Mouse (Mus musculus) liver, postnatal 0 days (tissue): ENCODE data around the gene 4931422A03Rik. TPM values are rescaled to one million over a fixed set of nuclear protein-coding genes. Genes with fewer than 3 reads are reported as not detected.
"Not testable (repeated sequence)": the region's sequence is repeated elsewhere in the genome, so short reads cannot be mapped to it uniquely, and the experiment has no call there.

ENCODE experiments used
- ATAC-seq: fragments of 200-750 bp; cut with Nextera tagmentation; 2 replicates; pipeline ENCODE4 v1.8.0; 2017; ENCODE audit warnings: mild to moderate bottlenecking, moderate library complexity
- DNase-seq: peaks from one replicate; pipeline ENCODE4 v3.0.0-alpha.2; 2016
- H3K27ac ChIP-seq: fragments of 300-500 bp; sonication (generic); 2 replicates; pipeline ENCODE4 v1.5.1; 2014; ENCODE audit warnings: antibody characterized with exemption, moderate library complexity, mild to moderate bottlenecking, low read depth
- H3K27me3 ChIP-seq: fragments of 300-500 bp; sonication (generic); 2 replicates; pipeline ENCODE4 v1.6.1; 2014; ENCODE audit warnings: low read length, control low read depth, mixed read lengths; ENCODE audit not compliant: insufficient read depth
- H3K36me3 ChIP-seq: fragments of 300-500 bp; sonication (generic); replicated peaks from 2 replicates; pipeline ENCODE4 v1.6.1; 2014; ENCODE audit warnings: mild to moderate bottlenecking, control low read depth, low read length, moderate library complexity, mixed read lengths; ENCODE audit not compliant: insufficient read depth
- H3K4me1 ChIP-seq: fragments of 300-500 bp; sonication (generic); 2 replicates; pipeline ENCODE4 v1.6.1; 2014; ENCODE audit warnings: antibody characterized with exemption, mild to moderate bottlenecking, control low read depth; ENCODE audit not compliant: insufficient read depth
- H3K4me2 ChIP-seq: fragments of 300-500 bp; sonication (generic); 2 replicates; pipeline ENCODE4 v1.6.1; 2014; ENCODE audit warnings: low read depth, mild to moderate bottlenecking, low read length, moderate library complexity, mixed read lengths
- H3K4me3 ChIP-seq: fragments of 300-500 bp; sonication (generic); 2 replicates; pipeline ENCODE4 v1.5.1; 2014; ENCODE audit warnings: low read depth, low read length
- H3K9ac ChIP-seq: fragments of 300-500 bp; sonication (generic); replicated peaks from 2 replicates; pipeline ENCODE4 v1.6.1; 2014; ENCODE audit warnings: mild to moderate bottlenecking, moderate library complexity
- H3K9me3 ChIP-seq: fragments of 300-500 bp; sonication (generic); 2 replicates; pipeline ENCODE4 v1.6.1; 2016; ENCODE audit warnings: mild to moderate bottlenecking, control low read depth, low read length, mixed read lengths
- CTCF ChIP-seq: sonication (generic); IDR thresholded peaks from 2 replicates; pipeline ENCODE4 v1.5.1; 2016; ENCODE audit warnings: antibody characterized with exemption, low read depth
- EP300 ChIP-seq: IDR thresholded peaks from 2 replicates; pipeline ENCODE4 v1.6.1; 2016; ENCODE audit warnings: antibody characterized with exemption, low read depth, mild to moderate bottlenecking
- WGBS: fragments of 180-500 bp; shearing (Covaris S2); extraction: QIAGEN DNeasy Blood & Tissue Kit; methylation state at CpG from one replicate; pipeline ENCODE4 v1.1.7; 2014; ENCODE audit not compliant: insufficient replicate concordance; 5-methylcytosine and 5-hydroxymethylcytosine counted together
- polyA plus RNA-seq: library from polyadenylated mRNA; unstranded; fragments of >200 nt; fragmentation: Nextera tagmentation; extraction: Ambion mirVana; gene quantifications from 2 replicates; pipeline ENCODE4 v1.2.1, GENCODE M21; 2015

The 4931422A03Rik gene
- polyA plus RNA-seq, 1 experiment from 2014 or later = 1.5 TPM

DNA sequence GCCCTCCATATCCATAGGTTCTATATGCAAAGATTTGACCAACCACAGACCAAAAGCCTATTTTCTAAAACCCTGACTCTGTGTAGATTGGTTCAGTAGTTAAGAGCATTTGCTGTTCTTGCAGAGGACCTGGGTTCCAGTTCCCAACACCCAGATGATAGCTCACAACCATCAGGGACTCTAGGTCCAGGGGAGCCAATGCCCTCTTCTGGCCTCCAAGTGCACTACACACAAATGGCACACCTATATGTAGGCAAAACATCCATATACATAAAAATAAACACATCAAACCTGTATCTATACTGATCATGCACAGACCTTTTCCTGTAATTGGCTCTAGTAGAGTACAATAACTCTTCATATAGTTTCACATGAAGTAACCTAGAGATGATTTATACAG lies 36.9 kb downstream of the 4931422A03Rik start:
- H3K9ac ChIP-seq = no peak overlapping the region
- DNase-seq (no peak), ATAC-seq (no peak)
- H3K9me3 ChIP-seq = no peaks in the 10 kb centered on the region
- H3K4me3 ChIP-seq = no peak overlapping the region
- H3K27me3 ChIP-seq = no peaks in the 10 kb centered on the region
- H3K4me1 ChIP-seq = 0 out of 2 replicates have a peak, but pooled peaks cover 3% of the 10 kb centered on the region
- no peaks in the 10 kb centered on the region for H3K36me3 ChIP-seq
- H3K4me2 ChIP-seq = no peak overlapping the region
- TF ChIP-seq EP300 = no peak
- peak; percentile 52 for TF ChIP-seq CTCF
- no peak overlapping the region for H3K27ac ChIP-seq

DNA sequence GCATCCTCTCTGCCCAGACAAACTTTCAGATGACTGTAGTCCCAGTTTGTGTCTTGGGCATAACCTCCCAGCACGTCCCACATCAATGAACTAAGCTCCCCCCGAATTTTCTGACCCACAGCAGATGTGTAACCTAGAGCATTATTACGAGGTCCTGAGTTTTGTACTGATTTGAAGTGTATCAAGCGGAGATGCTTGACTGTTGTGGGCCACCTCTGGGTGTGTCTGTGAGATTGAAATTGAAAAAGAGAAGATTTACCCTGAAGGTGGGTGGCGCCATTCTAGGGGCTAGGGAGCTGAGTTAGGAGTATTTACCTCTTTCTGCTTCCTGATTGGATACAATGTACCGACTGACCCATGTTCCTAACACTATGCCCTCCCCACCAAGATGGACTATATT lies 38.4 kb downstream of the 4931422A03Rik start:
- no peaks in the 10 kb centered on the region for H3K36me3 ChIP-seq
- WGBS = 81% methylated on average over 6 of the region's 6 CpGs
- DNase-seq (no peak), ATAC-seq (no peak)
- no peak overlapping the region for H3K9ac ChIP-seq
- no peak overlapping the region for H3K4me3 ChIP-seq
- H3K4me1 ChIP-seq = 0 out of 2 replicates have a peak, but pooled peaks cover 3% of the 10 kb centered on the region
- no peaks in the 10 kb centered on the region for H3K27me3 ChIP-seq
- TF ChIP-seq CTCF (no peak), EP300 (no peak)
- no peak overlapping the region for H3K27ac ChIP-seq
- H3K4me2 ChIP-seq = no peak overlapping the region
- H3K9me3 ChIP-seq = no peaks in the 10 kb centered on the region

DNA sequence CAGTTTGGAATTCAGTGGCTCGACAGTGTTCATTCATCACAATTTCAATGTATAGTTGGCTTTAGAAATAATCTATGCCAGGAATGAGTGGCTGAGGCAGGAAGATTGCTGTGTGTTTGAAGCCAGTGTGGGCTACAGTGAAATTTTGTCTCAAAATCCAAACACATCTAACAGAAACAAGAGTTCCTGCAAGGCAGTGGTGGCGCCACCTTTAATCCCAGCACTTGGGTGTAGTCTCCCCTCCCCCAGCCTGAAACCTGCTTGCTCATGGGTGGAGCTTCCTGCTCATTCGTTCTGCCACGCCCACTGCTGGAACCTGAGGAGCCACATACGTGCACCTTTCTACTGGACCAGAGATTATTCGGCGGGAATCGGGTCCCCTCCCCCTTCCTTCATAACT lies 40.6 kb downstream of the 4931422A03Rik start:
- not testable (repeated sequence) for ATAC-seq, H3K27ac ChIP-seq, DNase-seq, H3K4me3 ChIP-seq, H3K36me3 ChIP-seq, H3K9ac ChIP-seq, H3K9me3 ChIP-seq, H3K27me3 ChIP-seq, H3K4me1 ChIP-seq, H3K4me2 ChIP-seq
- WGBS = 61% methylated on average over 6 of the region's 8 CpGs

DNA sequence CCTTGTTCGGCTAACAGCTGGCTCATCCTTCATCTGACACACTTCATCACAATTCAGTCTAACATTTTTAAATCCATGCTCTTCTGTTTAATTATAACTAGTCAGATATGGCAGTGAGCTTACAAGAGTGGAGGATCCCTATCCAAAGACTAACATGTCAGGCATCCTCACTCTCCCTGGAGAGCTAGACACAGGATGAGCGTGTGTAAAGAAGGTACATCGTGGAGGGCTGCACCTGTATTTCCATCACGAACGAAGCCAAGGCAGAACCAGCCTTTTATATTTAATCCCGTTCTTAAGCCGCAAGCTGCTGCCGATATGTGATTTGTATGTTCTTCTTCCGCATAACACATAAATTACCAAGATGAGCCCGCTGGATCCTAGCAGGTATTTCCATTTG lies 45.0 kb downstream of the 4931422A03Rik start:
- no peak for TF ChIP-seq CTCF
- no peak for TF ChIP-seq EP300
- H3K4me3 ChIP-seq = no peak overlapping the region
- WGBS = 93% methylated on average over 10 of the region's 10 CpGs
- H3K9me3 ChIP-seq = no peaks in the 10 kb centered on the region
- ATAC-seq (no peak), DNase-seq (no peak)
- H3K27ac ChIP-seq = no peak overlapping the region
- no peaks in the 10 kb centered on the region for H3K27me3 ChIP-seq
- H3K9ac ChIP-seq = no peak overlapping the region
- H3K4me1 ChIP-seq = 0 out of 2 replicates have a peak, but pooled peaks cover 3% of the 10 kb centered on the region
- no peak overlapping the region for H3K4me2 ChIP-seq
- H3K36me3 ChIP-seq = peaks cover 49% of the 10 kb centered on the region

DNA sequence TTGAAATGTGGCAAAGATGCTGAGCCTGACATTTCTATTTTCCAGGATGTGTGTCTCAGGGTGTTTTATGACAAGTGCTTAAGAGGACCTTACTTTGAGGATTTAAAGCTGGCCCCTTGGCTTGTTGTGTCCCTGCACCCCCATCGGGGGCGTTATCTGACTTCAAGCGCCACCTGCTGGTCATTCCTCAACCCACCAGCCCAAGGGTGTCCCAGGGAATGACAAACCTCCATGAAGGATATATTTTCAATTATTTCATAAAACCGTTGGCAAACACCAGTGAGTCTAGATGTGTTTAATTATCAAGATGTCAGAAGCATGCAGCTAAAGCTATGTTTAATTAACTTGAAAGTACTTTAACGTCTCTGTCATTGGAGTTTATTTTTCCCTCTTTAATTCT lies 45.9 kb downstream of the 4931422A03Rik start:
- WGBS = 14% methylated on average over 5 of the region's 5 CpGs
- no peaks in the 10 kb centered on the region for H3K9me3 ChIP-seq
- H3K27ac ChIP-seq = no peak overlapping the region
- TF ChIP-seq EP300 (no peak), CTCF (peak; percentile 92)
- ATAC-seq (peak; percentile 66; the same call in 1 of the 2 replicates), DNase-seq (peak; percentile 86)
- H3K4me1 ChIP-seq = no peaks in the 10 kb centered on the region
- no peak overlapping the region for H3K9ac ChIP-seq
- H3K4me3 ChIP-seq = no peak overlapping the region
- no peak overlapping the region for H3K4me2 ChIP-seq
- no peaks in the 10 kb centered on the region for H3K27me3 ChIP-seq
- peaks cover 51% of the 10 kb centered on the region for H3K36me3 ChIP-seq

DNA sequence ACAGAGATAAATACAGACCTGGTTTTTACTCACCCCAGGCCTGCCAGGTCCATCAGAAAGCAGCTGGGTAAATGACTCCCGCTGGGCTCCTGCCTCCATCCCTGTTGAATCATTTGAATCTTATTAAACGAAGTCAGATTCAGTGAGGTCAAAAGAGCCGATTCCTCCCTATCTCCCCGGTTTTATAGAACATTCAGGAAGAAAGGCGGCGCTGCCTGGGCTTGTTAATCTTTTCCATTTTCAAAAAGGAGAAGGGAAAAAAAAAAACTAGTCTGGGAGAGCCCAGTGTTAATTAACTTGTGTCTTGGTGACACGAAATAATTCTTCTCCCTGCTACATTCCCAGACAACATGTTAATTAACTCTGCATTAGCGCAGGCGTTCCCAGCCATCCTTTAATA lies 50.4 kb downstream of the 4931422A03Rik start:
- TF ChIP-seq EP300 = no peak
- TF ChIP-seq CTCF = no peak
- Histone ChIP-seq H3K9ac (no peak overlapping the region), H3K27ac (no peak overlapping the region), H3K27me3 (no peaks in the 10 kb centered on the region), H3K9me3 (no peaks in the 10 kb centered on the region), H3K36me3 (peaks cover 77% of the 10 kb centered on the region), H3K4me1 (peaks cover 2% of the 10 kb centered on the region; the same call in 1 of the 2 replicates), H3K4me2 (no peak overlapping the region), H3K4me3 (no peak overlapping the region)
- DNase-seq = no peak
- no peak for ATAC-seq
- WGBS = 81% methylated on average over 9 of the region's 9 CpGs

DNA sequence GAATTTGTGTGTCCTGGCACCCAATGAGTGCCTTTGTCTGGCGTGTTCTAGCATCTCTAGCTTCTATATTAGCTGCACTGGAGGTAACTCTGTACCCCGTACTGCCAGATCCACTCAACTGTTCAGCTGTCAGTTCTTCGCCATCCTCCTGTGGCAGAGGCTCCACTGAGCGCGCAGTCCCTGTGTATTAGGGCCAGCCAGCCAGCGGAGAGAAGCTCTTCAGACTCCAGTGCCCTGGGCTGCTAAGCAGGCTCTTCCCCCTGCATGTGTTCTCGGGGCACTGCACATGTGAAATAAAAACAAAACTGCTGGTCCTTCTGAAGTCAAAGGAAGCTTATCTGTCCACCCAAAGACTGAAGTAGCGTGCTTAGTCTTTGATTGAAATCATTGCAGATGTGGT lies 50.9 kb downstream of the 4931422A03Rik start:
- ATAC-seq (no peak), DNase-seq (no peak)
- no peaks in the 10 kb centered on the region for H3K9me3 ChIP-seq
- peaks cover 3% of the 10 kb centered on the region; the same call in 1 of the 2 replicates for H3K4me1 ChIP-seq
- 81% methylated on average over 8 of the region's 8 CpGs for WGBS
- no peak overlapping the region for H3K4me3 ChIP-seq
- peaks cover 77% of the 10 kb centered on the region for H3K36me3 ChIP-seq
- no peak overlapping the region for H3K4me2 ChIP-seq
- no peak overlapping the region for H3K27ac ChIP-seq
- H3K9ac ChIP-seq = no peak overlapping the region
- no peak for TF ChIP-seq EP300
- TF ChIP-seq CTCF = no peak
- no peaks in the 10 kb centered on the region for H3K27me3 ChIP-seq
